Mouse (Mus musculus) limb, embryonic 15.5 days (tissue): ENCODE measurements around the gene Tyk2. TPM values are rescaled to one million over a fixed set of nuclear protein-coding genes. Genes with fewer than 3 reads are reported as not detected.

Experiments
- ATAC-seq: fragments of 200-750 bp; cut with Nextera tagmentation; 2 replicates; pipeline ENCODE4 v1.8.0; 2017; ENCODE audit warnings: low read depth, moderate TSS enrichment; ENCODE audit not compliant: insufficient number of reproducible peaks, low FRiP score, low TSS enrichment
- H3K27ac ChIP-seq: fragments of 300-500 bp; sonication (generic); 2 replicates; pipeline ENCODE4 v1.5.1; 2015; ENCODE audit warnings: moderate library complexity, mild to moderate bottlenecking, inconsistent platforms
- H3K27me3 ChIP-seq: fragments of 300-500 bp; sonication (generic); 2 replicates; pipeline ENCODE4 v1.6.1; 2015; ENCODE audit warnings: inconsistent platforms
- H3K36me3 ChIP-seq: fragments of 300-500 bp; sonication (generic); 2 replicates; pipeline ENCODE4 v1.6.1; 2015; ENCODE audit warnings: inconsistent platforms
- H3K4me1 ChIP-seq: fragments of 300-500 bp; sonication (generic); 2 replicates; pipeline ENCODE4 v1.6.1; 2015; ENCODE audit warnings: inconsistent platforms
- H3K4me2 ChIP-seq: fragments of 300-500 bp; sonication (generic); 2 replicates; pipeline ENCODE4 v1.6.1; 2015; ENCODE audit warnings: mild to moderate bottlenecking, inconsistent platforms
- H3K4me3 ChIP-seq: fragments of 300-500 bp; sonication (generic); 2 replicates; pipeline ENCODE4 v1.5.1; 2015; ENCODE audit warnings: mild to moderate bottlenecking, inconsistent platforms
- H3K9ac ChIP-seq: fragments of 300-500 bp; sonication (generic); 2 replicates; pipeline ENCODE4 v1.6.1; 2015; ENCODE audit warnings: inconsistent platforms
- H3K9me3 ChIP-seq: fragments of 300-500 bp; sonication (generic); 2 replicates; pipeline ENCODE4 v1.6.1; 2016; ENCODE audit warnings: inconsistent platforms
- WGBS: fragments of 180-500 bp; shearing (Covaris S2); methylation state at CpG from one replicate; pipeline ENCODE4 v1.1.7; 2015; 5-methylcytosine and 5-hydroxymethylcytosine counted together
- microRNA-seq: library from miRNA; unstranded; fragments of <30 nt; microRNA quantifications from one replicate; pipeline ENCODE4, GENCODE M21; 2016
- polyA plus RNA-seq: library from polyadenylated mRNA; unstranded; fragments of >200 nt; fragmentation: Nextera tagmentation; extraction: Ambion mirVana; gene quantifications from 2 replicates; pipeline ENCODE4 v1.2.1, GENCODE M21; 2015

Gene Tyk2
- polyA plus RNA-seq, 1 experiment from 2014 or later, result 13.1 TPM

GRCm38 (mm10) chr9:21073044-21073840, 57.8 kb downstream of the Tyk2 start, which contains the start of the genes Gm49373 and Fdx1l:
TSS of gene Gm49373 (minus strand) at chr9:21073096.
TSS of gene Fdx1l (minus strand) at chr9:21073614.
- WGBS, result 2% methylated on average over 58 of the region's 58 CpGs
- Histone ChIP-seq H3K4me3 (peak within 1 kb of the TSS; percentile 89), H3K27ac (peak within 1 kb of the TSS; percentile 74), H3K36me3 (peaks cover 43% of the 10 kb centered on the region), H3K4me1 (peaks cover 16% of the 10 kb centered on the region), H3K9me3 (no peaks in the 10 kb centered on the region), H3K9ac (peak within 1 kb of the TSS; percentile 83), H3K4me2 (peak within 1 kb of the TSS; percentile 87), H3K27me3 (no peaks in the 10 kb centered on the region)
- ATAC-seq, result peak; percentile 81

DNA sequence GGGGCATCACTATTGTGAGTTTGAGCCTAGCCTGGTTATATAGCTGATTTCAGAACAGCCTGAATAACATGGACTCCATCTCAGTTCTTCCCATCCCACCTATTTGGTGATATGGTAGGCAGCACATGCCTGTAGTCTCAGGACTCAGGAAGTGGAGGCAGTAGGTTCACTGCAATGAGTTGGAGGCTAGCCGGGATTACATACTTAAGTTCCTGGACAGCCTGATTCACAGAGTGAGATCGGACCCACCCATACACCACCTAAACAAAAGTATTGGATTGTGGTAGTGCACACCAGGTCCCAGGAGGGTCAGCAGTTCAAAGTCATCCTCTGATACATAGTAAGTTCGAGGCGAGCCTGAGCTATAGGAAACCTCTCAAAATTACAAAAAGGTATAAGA, 58.4 kb downstream of the Tyk2 start:
- H3K9me3 ChIP-seq, result no peaks in the 10 kb centered on the region
- peaks cover 16% of the 10 kb centered on the region for H3K4me1 ChIP-seq
- no peak for ATAC-seq
- 11% methylated on average over 4 of the region's 4 CpGs for WGBS
- peak overlapping the region; percentile 87 for H3K4me2 ChIP-seq
- peak overlapping the region; percentile 83 for H3K9ac ChIP-seq
- H3K4me3 ChIP-seq, result peak overlapping the region; percentile 89
- 0 out of 2 replicates have a peak overlapping the region, but pooled peaks have one; percentile 74 for H3K27ac ChIP-seq
- peaks cover 43% of the 10 kb centered on the region for H3K36me3 ChIP-seq
- no peaks in the 10 kb centered on the region for H3K27me3 ChIP-seq

- ATAC-seq, result no peak
- Histone ChIP-seq H3K4me2 (no peak within 1 kb of the TSS), H3K4me3 (no peak within 1 kb of the TSS), H3K9me3 (no peaks in the 10 kb centered on the region), H3K27ac (no peak within 1 kb of the TSS), H3K9ac (no peak within 1 kb of the TSS), H3K4me1 (peaks cover 5% of the 10 kb centered on the region; the same call in 1 of the 2 replicates), H3K27me3 (no peaks in the 10 kb centered on the region), H3K36me3 (peaks cover 57% of the 10 kb centered on the region)
- 86% methylated on average over 27 of the region's 27 CpGs for WGBS
Measured at GRCm38 (mm10) chr9:21067006-21067684, 63.9 kb downstream of the Tyk2 start, which contains the start of gene Zglp1. TSS of gene Zglp1 (minus strand) at chr9:21067093.

DNA sequence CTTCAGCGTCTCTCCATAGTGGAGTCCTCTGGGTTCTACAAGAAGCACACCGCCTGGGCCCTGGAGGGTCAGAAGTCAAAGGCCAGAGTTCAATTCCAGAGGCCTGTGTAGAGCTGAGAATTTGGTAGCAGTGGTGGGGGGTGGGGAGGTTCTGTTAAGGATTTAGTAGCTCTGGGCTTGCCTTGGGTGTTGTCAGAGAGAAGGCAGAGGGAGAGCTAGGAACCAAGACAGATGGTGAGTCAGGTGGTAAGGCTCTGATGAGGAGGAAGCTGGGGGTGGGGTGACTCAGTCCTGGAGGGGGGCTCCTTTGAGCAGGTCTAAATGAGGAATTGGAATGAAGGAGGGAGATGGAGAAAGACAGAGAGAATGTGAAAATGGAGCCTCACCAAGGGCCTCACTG, 68.1 kb downstream of the Tyk2 start:
- no peak overlapping the region for H3K4me2 ChIP-seq
- H3K9me3 ChIP-seq, result no peaks in the 10 kb centered on the region
- whole genome bisulfite sequencing, result 87% methylated on average over 2 of the region's 2 CpGs
- no peak overlapping the region for H3K4me3 ChIP-seq
- no peaks in the 10 kb centered on the region for H3K27me3 ChIP-seq
- no peaks in the 10 kb centered on the region for H3K4me1 ChIP-seq
- no peak overlapping the region for H3K27ac ChIP-seq
- peaks cover 44% of the 10 kb centered on the region for H3K36me3 ChIP-seq
- H3K9ac ChIP-seq, result no peak overlapping the region
- ATAC-seq, result no peak

Small RNAs within 50 kb of the gene (microRNA-seq; reads per million reads assigned to microRNA genes)
- gene Mir7082, result not detected

Other genes with a start within 250 kb of the Tyk2 start
- gene Ppan, start 243.1 kb downstream of the Tyk2 start, polyA plus RNA-seq, result 86.9 and 88.6 TPM in 2 replicates
- gene Eif3g, start 232.6 kb downstream of the Tyk2 start, polyA plus RNA-seq, result 303 and 319 TPM in 2 replicates
- 79.7 and 82.3 TPM in 2 replicates for gene Dnmt1, start 171.4 kb downstream of the Tyk2 start, polyA plus RNA-seq
- 62.0 and 65.1 TPM in 2 replicates for gene S1pr2, start 154.5 kb downstream of the Tyk2 start, polyA plus RNA-seq
- gene Mrpl4, start 128.5 kb downstream of the Tyk2 start, polyA plus RNA-seq, result 112 and 116 TPM in 2 replicates
- 23.4 and 24.4 TPM in 2 replicates for gene Icam1, start 115.3 kb downstream of the Tyk2 start, polyA plus RNA-seq
- 0.96 and 3.0 TPM in 2 replicates for gene Icam4, start 101.9 kb downstream of the Tyk2 start, polyA plus RNA-seq
- gene Icam5, start 99.2 kb downstream of the Tyk2 start, polyA plus RNA-seq, result 0.05 and 0.21 TPM in 2 replicates
- 0.56 TPM in 1 of 2 replicates, not detected in the other for gene Zglp1, start 64.2 kb downstream of the Tyk2 start, polyA plus RNA-seq
- 0.60 and 0.93 TPM in 2 replicates for gene Gm49373, start 58.1 kb downstream of the Tyk2 start, polyA plus RNA-seq
- gene Fdx1l, start 57.6 kb downstream of the Tyk2 start, polyA plus RNA-seq, result 53.3 and 57.9 TPM in 2 replicates
- 1.2 and 1.6 TPM in 2 replicates for gene Gm38431, start 39.2 kb downstream of the Tyk2 start, polyA plus RNA-seq
- gene Raver1, start 39.2 kb downstream of the Tyk2 start, polyA plus RNA-seq, result 49.6 and 55.0 TPM in 2 replicates
- gene Cdc37, start 18.7 kb upstream of the Tyk2 start, polyA plus RNA-seq, result 298 and 326 TPM in 2 replicates
- gene Pde4a, start 34.5 kb upstream of the Tyk2 start, polyA plus RNA-seq, result 6.1 and 6.4 TPM in 2 replicates
- 77.7 and 78.6 TPM in 2 replicates for gene Keap1, start 108.1 kb upstream of the Tyk2 start, polyA plus RNA-seq
- 6.2 and 6.3 TPM in 2 replicates for gene S1pr5, start 117.2 kb upstream of the Tyk2 start, polyA plus RNA-seq
- 40.8 and 44.2 TPM in 2 replicates for gene Atg4d, start 134.1 kb upstream of the Tyk2 start, polyA plus RNA-seq
- 13.1 and 18.4 TPM in 2 replicates for gene Kri1, start 156.7 kb upstream of the Tyk2 start, polyA plus RNA-seq
- gene Cdkn2d, start 160.2 kb upstream of the Tyk2 start, polyA plus RNA-seq, result 55.3 and 60.1 TPM in 2 replicates
- 42.3 and 43.2 TPM in 2 replicates for gene Ap1m2, start 181.1 kb upstream of the Tyk2 start, polyA plus RNA-seq
- gene Slc44a2, start 189.5 kb upstream of the Tyk2 start, polyA plus RNA-seq, result 137 and 150 TPM in 2 replicates
- 169 and 174 TPM in 2 replicates for gene Ilf3, start 236.6 kb upstream of the Tyk2 start, polyA plus RNA-seq